Mouse (Mus musculus) liver, adult 2 months (tissue): ENCODE measurements at regions not wholly inside any gene's neighbourhood (a gene's known extent, or its start where the extent isn't known, plus 50 kb on each side); places are given as distances from the start of the nearest gene placed in this dataset.

Source experiments
- CTCF ChIP-seq: fragments of 200-500 bp; IDR thresholded peaks from 2 replicates; pipeline ENCODE4 v1.5.1; 2011; ENCODE audit warnings: low read depth, low read length, control low read depth
- POLR2A ChIP-seq: fragments of 200-500 bp; IDR thresholded peaks from 2 replicates; pipeline ENCODE4 v1.6.1; 2011; ENCODE audit warnings: low read length, control low read depth; ENCODE audit not compliant: insufficient read depth; ENCODE audit errors: extremely low read depth

- TF ChIP-seq CTCF = no peak
- TF ChIP-seq POLR2A = no peak
Measured at GRCm38 (mm10) chr14:95645980-95646379, 235.1 kb upstream of the 4921530L21Rik start.
